Mouse (Mus musculus) v-Abl transformed pro-B cells (cell line): ENCODE measurements at regions not wholly inside any gene's neighbourhood (a gene's known extent, or its start where the extent isn't known, plus 50 kb on each side); places are given as distances from the start of the nearest gene placed in this dataset.

Experiments
- in situ Hi-C, 2 experiments: fragments of 400-800 bp; cut with MboI; formaldehyde crosslinking; loops; one replicate each; pipeline ENCODE4 v1.15.1; 2025; ENCODE audit not compliant: unreplicated experiment in 2 of 2

DNA sequence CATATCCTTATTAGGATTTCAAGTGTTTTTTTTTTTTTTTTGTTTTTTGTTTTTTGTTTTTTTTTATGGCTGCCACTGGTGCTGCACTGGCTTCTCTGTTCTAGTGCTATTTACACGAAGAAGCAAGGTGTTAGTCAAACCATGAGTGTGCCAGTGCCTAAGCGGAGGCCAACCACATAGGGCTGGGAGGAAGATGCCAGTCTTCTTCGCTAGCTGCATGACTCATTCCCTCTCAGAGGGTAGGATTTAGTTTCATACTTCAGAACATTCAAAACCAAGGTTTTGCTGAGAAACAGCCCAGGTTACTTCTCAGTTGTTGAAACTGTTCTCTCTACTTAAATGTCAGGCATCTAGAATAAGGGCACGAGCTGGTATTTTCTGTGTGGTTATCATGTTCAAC, 72.6 kb downstream of the Icos start:
- in situ Hi-C loops, result no loop called here

DNA sequence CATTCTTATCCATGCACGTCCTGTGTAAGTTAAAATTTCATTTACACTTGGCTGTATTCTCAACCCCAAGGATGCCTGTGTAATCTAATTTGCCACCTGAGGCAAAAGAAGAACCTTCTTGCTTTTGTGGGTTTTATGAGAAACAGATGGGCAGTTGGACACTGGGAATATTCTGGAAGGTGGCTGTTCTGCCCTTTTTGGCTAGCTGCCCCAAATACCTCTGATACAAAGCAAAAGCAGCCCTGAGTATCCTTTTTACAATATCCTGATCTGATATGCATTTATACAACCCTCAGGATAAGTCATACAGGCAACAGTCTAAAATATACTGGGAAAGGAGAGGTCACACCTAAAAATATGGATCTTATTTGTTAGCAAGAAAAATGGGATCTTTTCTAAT, 75.9 kb downstream of the Icos start:
- in situ Hi-C loops, result no loop called here

DNA sequence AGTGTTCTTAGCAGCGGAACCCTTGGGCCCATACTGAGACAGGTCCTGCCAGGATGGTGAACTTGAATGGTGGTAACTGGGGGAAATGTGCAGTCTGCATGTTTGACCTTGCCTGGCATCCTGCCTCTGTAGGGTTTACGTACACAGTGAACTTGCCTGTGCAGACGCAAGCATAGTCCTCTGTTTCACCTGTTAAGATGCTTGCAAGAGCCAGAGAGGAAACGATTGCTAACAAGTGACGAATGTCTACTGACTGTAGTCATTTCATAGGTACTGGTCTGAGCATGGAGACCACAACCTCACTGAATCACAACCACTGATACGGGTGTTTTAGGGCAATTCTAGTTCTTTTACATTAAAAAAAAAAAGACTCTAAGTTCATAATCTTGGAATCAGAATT, 76.7 kb downstream of the Icos start:
- in situ Hi-C loops, result no loop called here

DNA sequence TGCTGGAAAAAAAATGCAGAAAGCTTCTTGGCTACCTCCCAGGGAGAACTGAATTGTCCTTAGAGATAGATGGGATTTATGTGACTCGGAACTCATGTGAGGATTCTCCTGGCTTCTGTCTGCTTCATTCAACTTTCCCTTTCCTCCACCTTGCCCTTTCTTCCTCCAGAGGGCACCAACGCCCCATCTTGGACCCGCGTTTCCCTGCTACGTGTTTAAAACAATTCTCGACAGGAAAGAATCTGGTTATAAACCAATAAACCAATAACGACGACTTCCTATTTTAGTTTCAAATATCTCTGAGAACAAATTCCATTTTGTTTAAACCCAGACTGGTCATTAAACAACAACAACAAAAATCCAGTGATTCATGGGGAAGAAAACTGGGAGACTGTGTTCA, 77.4 kb downstream of the Icos start:
- in situ Hi-C loops, result no loop called here

DNA sequence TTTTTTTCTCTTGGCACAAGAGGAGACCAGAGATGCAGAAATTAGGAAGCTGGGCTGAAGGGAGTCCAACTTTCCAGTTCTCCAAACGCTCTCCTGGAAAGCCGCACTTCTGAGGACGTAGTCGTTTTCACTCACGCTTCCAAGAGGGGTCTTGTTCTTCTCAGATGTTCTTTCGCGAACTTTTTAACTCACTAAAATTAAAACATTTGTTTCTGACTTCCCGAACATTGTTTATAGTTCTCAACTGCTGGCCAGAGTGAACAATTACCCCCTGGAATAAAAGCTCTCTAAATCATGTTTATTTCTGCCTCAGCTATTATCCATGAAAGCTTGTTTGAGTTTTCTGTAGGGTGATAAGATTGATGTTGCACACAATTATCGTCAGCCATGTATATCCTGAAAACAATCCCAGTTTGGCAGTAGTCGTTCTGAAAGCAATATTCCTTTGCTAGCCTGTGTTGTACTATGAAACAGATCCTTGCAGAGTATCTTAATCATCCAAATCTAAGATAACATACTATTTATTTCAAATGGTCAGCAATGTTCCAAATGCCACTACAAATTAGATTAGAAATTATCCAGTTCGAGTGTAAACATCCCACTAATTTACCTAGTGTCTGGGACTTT, 82.3 kb downstream of the Icos start:
- in situ Hi-C loops, result no loop called here

DNA sequence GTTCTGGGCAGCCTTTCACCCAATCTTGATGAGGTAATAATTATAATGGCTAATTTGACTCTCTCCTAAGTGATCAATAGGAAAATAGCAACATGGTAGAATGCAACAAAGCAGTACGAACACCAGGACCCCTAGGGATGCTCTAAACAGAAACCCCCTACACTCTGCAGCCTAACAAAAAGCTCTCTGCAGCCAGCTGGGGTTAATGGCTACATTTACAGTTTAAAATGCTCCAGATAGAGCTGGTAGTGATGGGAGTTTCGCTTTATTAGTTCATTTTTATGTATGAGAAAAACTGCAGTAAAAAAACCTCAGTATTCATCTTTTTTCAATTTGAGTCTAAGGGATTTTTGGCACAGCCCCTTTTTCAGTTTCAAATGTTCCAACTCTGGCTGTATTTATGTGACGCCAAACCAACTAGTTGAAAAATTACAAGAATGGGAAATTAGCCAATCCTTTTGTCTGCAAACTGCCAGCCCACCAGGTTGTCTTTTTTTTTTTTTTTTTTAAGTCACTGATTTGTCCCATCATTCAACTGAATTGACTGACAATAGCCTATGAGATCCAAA, 84.2 kb downstream of the Icos start:
- in situ Hi-C loops, result no loop called here

DNA sequence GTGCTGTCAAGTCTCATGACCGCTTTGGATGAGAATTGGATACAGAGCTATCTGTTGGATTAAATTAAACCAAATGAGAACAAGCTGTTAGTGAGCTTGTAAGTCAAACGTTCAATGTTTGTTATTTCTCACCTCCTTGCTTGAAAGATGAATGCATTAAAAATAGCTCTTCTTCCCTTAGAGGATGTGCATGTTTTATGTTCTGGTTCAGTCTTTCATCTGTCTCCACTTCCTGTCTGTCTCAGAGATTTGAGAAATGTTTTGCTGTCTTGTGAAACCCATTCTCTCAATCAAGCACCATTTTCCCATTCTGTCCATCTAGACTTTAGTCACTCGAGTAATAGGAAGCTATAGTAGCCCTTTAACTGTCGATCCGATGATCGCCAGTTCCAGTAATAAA, 90.4 kb downstream of the Icos start:
- in situ Hi-C loops, result no loop called here

DNA sequence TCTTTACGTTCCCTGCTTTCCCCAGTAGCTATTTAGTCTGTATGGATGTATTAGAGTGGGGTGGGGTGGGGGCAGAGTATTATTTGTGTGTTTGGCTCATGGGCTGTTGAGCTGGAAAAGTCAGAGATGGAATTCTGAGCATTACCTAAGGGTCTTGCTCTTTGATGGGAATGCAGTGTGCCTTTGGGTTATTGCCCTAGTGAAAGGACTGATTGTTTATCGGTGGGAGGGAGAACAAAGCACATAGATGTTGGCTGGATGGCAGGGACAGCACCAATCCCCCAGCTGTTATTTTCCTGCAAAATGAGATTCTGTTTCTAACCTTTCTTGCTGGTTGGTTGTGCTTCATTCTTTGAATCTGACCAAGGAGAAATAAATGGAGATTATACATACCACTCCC, 96.4 kb downstream of the Icos start:
- in situ Hi-C loops, result no loop called here

DNA sequence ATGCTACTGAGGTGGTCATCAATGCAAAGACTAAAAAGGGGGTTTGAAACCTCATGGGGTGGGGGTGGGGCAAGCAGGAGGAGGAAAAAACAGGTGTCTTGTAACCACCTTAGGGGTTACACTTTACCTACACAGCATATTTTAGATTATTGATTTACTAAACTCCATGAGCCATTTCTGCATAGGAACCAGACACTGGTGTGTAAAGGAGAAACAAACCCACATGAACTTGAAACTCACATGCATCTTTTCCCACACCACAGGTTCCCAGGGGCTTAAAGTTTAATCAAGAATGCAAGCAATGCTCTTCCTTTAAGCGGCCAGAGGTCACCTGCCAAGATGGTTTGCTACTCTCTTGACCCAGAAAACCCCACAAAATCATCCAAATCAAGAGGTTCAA, 97.6 kb downstream of the Icos start:
- in situ Hi-C loops, result no loop called here

DNA sequence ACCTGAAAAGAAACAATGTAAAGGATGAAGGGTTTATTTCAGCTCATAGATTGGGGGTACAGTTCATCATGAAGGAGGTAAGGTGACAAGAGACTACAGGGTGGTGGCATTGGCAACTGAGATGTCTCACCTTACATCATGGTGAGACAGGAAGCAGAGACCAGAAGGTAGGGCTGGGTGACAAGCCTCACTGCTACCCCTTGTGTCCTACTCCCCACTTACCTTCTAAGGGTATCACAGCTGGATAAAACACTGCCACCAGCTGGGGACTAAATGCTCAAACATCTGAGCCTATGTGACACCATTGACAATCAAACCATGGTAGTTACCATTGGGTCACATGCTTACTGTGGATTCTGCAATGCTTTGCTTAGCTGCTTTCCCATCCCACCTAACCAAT, 107.0 kb downstream of the Icos start:
- in situ Hi-C loops, result no loop called here

DNA sequence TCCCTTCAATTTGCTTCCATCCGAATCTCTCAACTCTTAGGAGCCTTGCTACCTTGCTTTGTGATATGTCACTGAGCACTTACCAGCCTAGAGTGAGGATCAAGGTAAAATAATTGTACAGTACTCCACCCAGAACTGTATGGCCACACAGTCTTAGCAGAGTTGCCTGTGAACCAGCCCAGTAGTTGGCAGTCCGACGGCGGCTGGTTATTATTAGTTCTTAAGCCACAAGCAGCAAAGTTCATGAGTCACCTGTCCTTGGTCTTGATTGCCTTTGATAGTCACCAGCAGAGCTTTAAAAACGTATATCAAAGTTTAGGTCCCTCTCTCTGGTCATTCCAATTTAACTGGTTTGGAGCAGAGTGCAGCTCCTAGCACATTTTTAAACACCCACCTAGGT, 109.1 kb downstream of the Icos start:
- in situ Hi-C loops, result no loop called here

DNA sequence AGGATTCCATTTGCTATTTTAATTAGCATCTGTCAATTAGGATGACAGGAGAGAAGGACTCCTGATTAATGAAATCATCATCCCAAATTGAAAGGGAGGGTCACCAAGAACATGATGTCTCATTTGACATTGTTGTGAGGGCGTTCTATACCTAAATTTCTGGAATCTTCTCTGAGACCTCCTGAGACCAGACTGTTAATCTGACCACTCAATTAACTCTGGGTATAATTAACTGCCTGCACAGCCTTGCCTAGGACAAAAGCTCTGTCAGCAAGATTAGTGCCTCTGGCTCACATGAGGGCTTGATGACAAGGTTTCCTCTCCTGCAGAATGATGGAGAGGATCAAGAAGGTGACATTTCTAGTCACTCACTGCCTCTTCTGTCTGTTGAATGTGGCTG, 113.1 kb downstream of the Icos start:
- in situ Hi-C loops, result no loop called here

DNA sequence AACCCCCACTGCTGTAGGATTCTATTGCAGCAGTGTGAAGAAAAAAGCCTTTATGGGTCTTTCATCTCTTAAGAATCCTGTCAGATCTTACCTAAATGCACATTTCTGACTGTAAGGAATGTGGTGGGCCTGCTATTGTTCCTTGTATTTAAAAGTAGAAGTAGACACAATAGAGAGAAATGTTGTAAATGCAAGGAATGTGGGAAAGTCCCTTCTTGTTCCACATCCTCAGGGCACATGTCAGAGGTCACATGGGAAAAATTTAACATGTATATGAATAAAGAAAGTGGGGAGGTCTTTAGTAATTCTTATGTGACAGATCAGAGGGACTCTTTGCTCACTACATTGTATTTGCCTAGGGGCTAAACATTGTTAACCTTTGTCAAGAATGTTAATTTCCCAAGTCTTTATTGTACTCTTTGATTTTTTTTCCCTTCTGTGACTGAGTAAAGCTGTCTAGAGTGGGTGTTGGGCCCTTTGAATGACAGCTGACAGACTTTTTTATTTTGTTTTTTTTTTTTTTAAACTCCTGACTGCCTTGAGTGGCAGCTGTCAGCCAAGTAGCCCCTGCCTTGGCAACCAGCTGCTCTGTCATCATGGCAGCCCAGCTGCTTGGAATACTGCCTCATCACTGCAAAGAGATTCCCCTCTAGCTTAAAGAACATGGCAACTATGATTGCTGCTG, 117.9 kb downstream of the Icos start:
- in situ Hi-C loops, result no loop called here

DNA sequence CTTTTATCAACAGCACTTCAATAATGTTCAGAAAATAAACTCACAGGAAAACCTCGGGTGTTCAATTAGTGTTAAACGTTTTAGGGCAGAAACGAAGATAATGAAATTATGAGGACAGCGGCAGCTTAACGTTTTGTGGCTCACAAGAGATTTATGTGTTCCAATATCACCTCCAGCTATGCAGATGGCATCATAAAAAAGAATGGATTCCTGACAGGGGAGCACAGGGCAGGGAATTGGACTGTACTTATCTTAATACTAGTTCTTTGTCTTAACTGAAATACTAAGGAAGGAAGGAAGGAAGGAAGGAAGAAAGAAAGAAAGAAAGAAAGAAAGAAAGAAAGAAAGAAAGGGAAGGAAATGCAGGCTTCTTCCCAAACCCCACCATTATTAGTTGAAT, 121.6 kb downstream of the Icos start:
- in situ Hi-C loops, result no loop called here

DNA sequence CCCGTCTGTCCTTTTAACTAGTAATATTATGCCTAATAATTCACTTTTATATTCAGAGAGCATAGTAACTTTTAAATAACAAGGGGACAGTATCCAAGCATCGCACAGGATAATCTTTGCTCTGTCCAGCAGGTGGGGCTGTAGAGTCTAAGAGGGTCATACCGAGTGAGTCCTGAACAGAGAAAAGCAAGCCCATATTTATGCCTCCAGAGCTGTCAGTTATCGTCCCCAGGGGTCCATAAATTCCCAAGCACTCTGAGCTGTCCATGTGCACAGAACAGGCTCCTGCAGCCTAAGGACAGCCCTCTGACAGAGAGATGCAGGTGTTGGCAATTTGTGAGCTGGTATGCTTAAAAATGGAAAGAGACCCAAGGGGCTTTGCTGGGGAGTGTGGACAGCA, 124.0 kb downstream of the Icos start:
- in situ Hi-C loops, result no loop called here

DNA sequence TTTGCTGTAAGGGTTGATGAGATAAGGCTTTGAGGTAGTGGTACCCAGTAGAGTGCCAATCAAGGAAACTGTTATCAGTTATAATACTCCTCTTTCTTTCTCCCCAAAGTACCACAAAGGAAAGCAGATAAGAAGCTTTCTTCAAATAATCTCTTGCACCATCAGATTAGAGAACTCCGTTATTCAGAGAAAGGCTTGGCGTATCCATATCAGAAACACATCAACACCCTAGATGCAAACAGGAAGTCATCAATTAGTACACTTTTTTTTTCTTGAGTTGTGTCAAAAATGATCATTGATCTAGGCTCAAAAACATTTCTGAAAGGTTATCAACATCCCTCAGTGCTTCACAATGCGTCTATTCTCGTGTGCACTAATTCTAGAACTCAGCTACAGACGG, 124.6 kb downstream of the Icos start:
- in situ Hi-C loops, result no loop called here

DNA sequence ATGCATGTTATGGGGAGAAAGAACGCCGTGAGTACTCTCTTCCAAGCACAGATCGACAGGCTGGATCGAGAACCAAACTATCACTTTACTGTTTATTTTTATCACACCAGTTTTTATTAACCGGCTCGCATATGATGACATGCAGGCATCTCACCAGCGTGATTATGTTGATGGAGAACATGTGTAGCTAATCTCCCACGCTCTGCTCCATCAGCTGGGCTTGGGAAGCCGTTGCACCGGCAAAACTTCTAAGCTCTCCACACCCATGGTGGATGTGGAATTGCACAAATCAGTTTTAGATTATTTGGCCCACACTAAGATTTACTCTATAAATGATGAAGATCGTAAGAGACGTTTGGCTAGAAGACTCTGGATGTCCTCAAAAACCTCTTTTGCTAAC, 125.9 kb downstream of the Icos start:
- in situ Hi-C loops, result no loop called here

DNA sequence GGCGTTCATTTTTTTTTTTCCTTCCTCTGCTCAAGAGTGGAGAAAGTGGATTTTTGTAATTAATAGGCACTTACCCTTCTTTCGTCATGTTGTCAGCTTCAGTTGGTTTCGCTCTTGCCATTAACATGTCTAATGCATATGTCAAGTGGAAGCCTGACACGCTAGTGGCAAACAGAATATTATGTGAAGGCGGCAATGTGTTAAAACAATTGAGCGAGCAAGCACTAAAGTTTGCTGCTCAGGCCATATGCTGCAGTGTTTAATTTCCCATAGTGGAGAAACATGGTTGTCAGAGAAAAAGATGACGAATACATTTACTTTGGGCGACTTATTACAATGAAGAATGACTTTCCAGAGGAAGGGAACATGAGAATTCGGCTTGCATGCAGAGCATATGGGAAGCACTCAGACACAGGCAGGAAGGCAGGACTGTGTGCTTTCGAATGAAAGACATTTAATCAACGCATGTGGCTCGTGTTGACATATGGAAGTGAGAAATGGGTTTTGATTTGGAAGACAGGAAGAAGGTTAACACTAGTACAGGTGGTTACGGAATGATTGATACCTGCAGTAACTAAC, 134.1 kb downstream of the Icos start:
- in situ Hi-C loops, result no loop called here

DNA sequence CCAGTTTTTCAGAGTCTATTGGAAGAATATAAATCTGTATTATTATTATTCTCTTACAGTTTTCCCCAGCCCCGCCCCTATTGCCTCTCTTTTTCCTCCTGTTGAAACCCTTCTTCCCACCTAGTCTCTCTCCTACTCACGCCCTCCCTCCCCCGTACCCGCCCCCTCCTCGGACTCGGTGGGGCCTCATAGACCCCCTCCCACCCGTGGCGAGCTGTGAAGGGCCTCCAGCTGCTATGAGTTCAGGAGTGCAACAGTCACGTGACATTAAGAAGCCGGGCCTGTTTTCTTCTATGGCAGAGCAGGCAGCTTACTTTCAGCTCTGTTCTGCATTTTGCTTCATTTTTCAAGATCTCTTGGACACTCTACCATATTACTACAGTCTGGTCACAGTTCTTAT, 139.8 kb downstream of the Icos start:
- in situ Hi-C loops, result no loop called here

DNA sequence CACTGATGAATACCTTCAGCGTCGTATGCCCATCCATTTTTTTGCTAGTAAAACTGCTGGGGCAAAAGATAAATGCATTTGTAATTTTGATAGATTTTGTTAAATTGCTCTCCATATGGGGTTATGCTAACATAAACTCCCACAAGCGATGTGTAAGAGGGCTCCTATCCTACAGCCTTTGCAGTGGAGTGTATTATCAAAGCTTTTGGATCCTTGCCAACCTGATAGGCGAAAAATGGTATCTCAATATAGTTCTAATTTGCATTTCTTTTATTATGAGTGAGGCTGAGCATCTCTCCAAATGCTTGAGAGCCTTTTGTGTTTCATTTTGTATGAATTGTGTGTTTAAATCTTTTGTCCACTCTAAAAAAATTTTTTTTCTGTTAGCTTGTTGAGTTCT, 140.3 kb downstream of the Icos start:
- in situ Hi-C loops, result no loop called here

DNA sequence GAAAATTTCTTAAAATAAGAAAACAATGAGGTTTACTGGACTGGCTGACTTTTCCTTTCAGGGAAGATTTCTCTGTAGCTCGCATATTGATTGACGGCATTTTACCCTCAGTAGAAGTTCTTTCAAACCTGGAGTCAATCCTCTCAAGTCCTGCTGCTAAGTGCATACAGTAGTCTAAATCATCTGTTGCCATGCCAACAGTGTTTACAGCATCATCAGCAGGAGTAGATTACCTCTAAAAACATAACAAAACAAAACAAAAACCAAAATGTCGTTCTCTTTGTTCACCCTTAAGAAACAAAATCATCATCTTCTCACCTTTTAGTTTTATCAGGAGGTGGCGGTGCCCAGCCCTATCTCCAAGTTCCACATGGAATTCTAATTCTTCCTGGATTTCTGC, 143.8 kb downstream of the Icos start:
- in situ Hi-C loops, result no loop called here

DNA sequence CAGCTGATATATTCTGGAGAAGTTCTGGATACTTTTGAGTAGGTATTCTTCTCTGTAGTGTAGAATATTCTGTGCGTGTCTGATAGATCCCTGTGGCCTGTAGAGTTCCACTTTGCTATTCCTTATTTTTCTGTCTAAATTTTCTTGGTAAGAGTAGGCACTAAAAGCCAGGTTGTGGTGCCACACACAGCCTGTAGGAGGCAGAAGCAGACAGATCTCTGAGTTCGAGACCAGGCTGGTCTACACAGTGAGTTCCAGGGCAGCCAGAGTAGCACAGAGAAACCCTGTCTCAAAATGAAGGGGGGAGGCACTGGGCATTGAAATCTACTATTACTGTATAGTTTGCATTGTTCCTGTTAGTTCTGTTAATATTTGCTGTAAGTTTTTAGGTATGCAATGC, 147.4 kb downstream of the Icos start:
- in situ Hi-C loops, result no loop called here
